Mouse (Mus musculus) left cerebral cortex, postnatal 36 days (tissue): Measurements from ENCODE around the gene Dctn3. TPM values are rescaled to one million over a fixed set of nuclear protein-coding genes. Genes with fewer than 3 reads are reported as not detected.

Experiments used
- DNase-seq, 2 experiments: peaks; one replicate each; pipeline ENCODE4 v3.0.0; 2021 to 2022; ENCODE audit warnings: low spot score in 2 of 2, mixed read lengths in 1 of 2
- intact Hi-C: fragments of 180-260 bp; cut with DNase I; formaldehyde crosslinking; loops from one replicate; pipeline ENCODE4 v1.15.1; 2025
- total RNA-seq, 2 experiments: library from RNA; stranded (reverse); gene quantifications; 2 replicates each; pipeline ENCODE4 v1.2.3; 2021

Dctn3 gene
- total RNA-seq, 2 experiments from 2014 or later: 159 to 187 TPM

DNA sequence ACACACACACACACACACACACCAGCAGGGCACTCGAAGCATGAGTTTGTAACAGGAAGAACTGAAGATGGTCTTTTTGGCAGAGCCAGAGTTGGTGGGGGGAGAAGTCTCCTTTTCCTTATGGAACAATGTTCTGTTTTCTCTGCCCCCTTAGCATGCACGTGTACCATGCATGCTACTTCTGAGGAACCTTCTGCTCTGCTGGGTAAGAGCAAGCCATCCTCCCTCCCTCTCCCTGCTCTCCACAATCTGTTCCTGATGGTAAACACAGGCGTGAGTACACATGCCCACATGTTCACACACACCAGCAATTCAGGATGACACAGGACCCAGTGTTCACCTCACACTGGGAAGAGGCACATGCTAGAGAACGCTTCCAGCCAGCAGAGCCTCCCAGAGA is 41.8 kb downstream of the Dctn3 start:
- intact Hi-C loops: no loop called here
- peak; percentile 33 to 46 for DNase-seq

DNA sequence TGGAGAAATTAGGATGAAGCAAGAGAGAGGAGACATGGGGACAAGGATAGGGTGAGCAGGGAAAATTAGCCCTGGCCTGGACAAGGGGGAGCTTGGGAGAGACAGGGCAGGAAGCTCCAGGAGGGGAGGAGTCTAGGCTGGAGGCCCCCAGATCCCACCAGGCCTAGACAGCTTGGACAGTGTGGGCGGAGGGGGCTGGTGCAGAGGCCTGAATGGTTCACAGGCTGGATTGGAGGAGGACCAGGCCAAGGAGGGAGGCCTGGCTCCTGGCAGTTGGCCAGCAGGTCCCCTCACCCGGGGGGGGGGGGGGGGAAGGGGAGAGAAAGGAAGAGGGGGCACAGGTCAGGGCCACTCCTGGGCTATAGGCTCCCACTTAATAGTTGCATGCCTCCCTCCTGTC is 43.7 kb downstream of the Dctn3 start:
- intact Hi-C loops: no loop called here
- DNase-seq: no peak

DNA sequence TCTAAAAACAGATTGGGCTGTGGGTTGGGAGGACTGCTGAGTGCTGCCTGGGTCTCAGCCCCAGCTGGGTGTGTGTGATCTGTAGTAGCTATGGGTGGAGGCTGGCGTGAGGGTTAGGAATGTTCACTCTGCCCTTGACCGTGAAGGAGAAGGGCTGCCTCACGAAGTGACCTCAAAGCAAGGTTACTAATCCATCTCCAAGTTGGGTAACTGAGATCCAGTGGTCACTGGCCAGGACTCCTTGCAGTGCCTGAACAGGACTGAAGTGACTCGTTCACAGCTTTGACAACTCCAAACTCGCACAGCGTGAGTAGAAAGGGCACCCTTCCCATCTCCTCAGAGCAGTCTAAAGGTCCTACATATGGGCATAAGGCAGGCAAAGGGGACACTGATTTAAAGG is 44.1 kb downstream of the Dctn3 start:
- intact Hi-C loops: no loop called here
- no peak for DNase-seq

DNA sequence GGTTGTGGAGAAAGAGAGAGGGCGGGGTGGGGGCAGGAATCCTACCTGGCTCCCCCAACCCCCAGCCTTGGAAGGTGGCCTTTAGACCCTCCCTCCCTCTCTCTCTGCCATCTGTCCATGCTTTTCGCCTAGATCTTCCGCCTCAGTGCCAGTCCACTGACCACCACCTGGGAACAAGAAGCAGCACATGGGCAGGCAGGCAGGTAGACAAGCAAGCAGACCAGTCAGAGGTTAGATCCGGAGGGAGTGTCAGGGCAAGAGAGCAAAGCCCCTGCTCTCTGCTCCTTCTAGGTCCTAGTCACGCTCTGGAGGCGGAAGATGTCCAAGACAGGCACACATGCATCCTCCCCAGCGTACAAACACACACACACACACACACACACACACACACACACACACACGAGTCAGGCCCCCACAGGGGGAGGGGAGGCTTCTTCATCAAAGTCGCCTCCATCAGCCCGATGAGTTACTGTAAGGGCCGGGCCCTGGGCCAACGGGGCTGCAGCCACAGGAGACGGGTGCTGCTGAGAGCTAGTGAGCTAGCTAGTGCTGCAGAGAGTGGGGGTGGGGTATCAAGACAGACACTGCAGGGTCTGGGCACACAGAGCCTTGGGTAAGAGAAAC is 45.9 kb downstream of the Dctn3 start:
- intact Hi-C loops: no loop called here
- no peak for DNase-seq

DNA sequence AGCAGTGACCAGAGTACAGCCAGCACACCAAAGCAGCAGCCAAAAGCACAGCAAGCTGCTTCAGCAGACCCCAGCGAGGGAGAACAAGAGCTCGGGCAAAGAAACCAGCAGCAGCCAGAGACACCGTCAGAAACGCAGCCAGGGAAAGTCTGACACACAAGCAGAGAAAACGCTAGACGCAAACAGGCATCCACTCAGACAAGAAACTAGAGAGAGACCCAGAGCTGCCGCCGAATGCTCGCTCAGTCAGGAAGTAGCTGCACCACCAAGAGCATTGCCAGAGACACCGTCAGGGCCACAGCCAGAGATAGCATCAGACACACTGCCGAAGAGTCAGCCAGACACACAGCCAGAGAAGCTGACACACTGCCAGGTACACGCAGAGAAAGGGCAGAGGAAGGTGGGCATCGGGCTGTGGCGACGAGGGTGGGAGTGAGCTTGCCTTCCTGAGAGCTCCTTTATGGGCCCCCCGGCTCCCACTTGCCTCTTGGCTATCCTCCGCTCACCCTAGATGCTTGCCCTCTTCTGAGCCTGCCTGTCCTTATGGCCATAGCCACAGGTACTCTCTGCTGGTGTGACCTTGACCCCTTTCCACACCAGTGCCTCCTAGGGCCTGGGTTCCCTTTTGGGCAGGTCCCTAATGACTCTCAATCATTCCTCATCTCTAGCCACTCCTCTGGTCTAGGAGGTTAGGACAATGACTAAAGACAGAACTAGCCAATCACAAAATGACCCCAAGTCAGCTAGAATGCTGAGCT is 46.5 kb downstream of the Dctn3 start:
- no peak for DNase-seq
- intact Hi-C loops: no loop called here

DNA sequence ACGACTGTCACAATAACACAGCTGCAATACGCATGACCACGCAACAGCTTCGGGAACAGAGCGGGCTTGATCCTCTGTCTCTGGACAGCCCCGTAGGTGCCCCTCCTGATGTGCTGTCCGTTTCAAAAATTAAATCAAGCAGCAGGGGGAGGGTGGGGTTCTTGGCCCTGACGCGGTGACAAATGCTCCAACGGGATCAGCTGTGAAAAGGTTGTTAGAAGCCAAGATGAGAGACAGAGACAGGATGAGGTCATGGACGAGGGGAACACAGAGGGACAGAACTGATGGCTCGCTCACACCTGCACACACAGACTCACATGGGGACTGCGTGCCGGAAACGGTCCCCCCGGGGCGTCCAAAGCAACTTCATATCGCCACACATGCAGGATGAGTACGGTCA is 49.8 kb downstream of the Dctn3 start:
- no peak for DNase-seq
- intact Hi-C loops: no loop called here

DNA sequence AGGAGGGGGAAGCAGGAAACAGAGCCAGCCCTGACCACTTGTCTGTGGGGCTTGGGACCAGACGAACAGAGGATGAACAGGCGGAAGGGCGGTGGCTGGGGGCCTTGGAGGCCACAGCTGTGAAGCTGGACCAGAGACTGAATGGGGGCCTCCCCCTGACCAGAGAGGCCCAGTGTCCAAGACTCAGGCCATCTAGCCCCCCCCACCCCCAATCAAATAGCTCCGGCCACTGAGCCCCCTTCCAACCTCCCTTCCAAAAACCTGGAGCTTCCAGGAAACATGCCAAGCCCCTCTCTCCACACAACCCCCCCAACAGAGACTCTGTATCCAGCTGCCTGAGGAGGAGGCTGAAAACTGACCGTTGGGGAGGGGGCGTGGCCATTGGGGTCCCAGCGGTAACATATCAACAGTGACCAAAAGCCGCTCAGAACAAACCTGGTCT is 50.4 kb downstream of the Dctn3 start:
- intact Hi-C loops: no loop called here
- no peak for DNase-seq

DNA sequence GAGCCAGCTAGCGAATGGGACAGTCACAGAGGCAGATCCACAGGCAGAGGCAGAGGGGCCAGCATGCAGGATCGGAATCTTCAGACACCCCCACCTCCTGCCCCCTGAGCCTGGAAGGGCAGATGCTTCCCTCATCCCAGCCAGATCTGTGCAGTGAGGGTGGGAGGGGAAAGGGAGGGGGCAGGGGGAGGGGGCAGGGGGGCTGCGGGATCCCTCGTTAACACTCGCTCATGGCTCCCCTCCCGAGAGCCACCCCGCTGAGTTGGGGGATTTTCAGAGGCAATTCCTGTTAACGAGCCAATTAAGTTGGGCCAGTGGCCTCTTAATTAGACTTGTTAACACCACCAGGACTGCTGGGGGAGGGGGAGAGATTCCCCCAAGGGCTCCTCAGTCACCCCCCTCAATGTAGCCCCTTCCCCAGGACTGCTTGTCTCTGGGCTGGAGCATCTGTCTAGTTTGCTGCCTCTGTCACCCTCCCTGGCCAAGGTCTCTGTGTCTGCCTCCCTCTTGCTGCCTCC is 50.9 kb downstream of the Dctn3 start:
- no peak for DNase-seq
- intact Hi-C loops: no loop called here

DNA sequence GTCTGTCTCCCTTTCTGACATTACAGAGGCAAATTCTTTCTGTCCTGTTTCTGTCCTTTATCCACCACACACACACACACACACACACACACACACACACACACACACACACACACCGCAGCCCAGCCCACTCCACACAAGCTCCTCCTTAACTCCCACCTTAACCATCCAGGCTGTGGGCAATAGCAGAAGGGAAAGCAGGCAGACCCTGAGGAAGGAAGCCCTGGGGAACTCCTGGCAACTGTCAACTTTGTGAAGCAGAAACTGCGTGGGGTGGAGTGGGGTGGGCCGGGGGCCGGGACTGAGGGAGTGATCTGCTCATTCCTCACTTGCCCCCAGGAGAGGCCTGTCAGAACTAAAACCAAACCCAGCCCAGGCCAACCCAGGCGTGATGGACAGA is 51.5 kb downstream of the Dctn3 start:
- no peak for DNase-seq
- intact Hi-C loops: no loop called here

DNA sequence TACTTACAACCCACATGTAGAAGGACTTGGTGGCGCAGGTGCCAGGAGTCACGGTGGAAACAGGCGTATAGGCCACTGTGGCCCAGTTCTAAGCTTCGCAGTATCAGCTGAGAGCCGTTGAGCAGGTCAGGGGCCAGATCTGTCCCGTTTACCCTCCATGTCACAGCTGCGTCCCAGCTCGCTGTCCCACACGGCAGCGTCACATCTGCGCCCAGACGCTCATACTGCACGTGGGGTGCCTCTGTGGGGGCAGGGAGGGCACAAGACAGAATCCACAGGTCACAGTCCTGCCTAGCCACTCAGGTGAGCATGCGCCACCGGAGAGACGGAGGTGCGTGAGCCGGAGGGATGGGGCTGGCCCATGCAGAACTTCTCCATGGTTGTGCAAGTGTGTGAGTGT is 52.1 kb downstream of the Dctn3 start:
- intact Hi-C loops: no loop called here
- no peak for DNase-seq

DNA sequence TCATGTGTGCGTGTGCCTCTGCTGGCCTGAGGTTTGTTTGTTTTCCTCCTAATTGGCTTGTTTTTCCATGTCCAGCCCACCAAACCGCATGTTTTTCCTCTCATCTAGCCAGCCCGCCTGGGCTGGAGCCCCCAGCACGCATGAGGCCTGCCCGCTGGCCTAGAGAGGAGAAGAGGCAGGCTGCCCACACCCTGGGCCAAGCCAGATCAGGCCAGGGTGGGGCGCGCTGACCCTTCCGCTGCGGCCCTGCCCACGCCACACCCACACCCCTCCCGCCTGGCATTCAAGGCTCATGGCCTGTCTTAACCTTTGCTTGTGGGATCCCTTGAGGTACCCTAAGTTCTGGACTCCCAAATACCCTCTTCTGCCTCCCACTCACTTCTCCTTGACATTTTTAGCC is 56.3 kb downstream of the Dctn3 start:
- DNase-seq: no peak
- intact Hi-C loops: no loop called here

DNA sequence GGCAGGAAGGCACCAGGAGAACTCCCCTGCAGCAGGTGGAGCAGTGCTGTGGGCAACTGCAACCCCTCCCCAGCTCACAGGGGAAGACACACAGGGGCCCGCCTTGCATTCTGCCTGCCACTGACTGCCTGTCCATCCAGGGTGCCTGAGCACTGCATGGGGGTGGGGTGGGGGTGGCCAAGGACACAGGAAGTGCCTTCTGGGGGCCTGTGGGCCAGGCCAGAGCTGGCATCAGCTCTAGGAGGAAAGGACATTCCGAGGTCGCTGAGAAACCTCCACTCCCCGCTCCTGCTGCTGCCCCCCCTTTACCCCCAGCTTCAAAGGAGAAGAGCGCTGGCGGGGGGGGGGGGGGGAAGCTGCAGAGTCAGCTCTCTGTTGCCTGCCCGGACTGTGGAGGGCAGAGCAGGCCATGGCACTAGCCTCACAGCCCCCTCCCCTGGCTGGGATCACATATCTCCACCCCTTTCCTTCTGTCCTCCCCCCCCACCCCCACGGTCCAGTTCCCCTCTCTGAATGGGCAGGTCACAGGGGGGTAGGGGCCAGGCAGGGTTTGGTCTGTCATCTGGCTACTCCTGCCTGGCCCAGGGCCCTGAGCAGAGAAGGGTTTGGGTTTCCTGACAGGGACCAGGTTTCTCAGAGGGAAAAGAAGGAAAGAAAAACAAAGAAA is 57.8 kb downstream of the Dctn3 start:
- no peak for DNase-seq
- intact Hi-C loops: no loop called here

Other genes starting within 250 kb of the Dctn3 start
- 10 to 100 TPM; 31.8 to 32.1 TPM for gene AI464131, start 220.1 kb downstream of the Dctn3 start, total RNA-seq
- gene 1110017D15Rik, start 205.8 kb downstream of the Dctn3 start, total RNA-seq: 1 to 10 TPM; 3.4 to 5.9 TPM
- 100 to 1,000 TPM; 194 to 219 TPM for gene Fam219a, start 153.6 kb downstream of the Dctn3 start, total RNA-seq
- gene Dnaic1, start 153.4 kb downstream of the Dctn3 start, total RNA-seq: 1 to 10 TPM; 9.4 to 10.0 TPM
- 10 to 100 TPM; 60.1 to 71.2 TPM for gene Enho, start 82.8 kb downstream of the Dctn3 start, total RNA-seq
- 100 to 1,000 TPM; 106 to 115 TPM for gene Cntfr, start 26.1 kb downstream of the Dctn3 start, total RNA-seq
- gene Il11ra1, start 23.2 kb downstream of the Dctn3 start, total RNA-seq: 10 to 100 TPM; 35.6 to 39.2 TPM
- 10 to 100 TPM; 27.8 to 33.2 TPM for gene Rpp25l, start 9.6 kb downstream of the Dctn3 start, total RNA-seq
- gene Arid3c, start 8.0 kb upstream of the Dctn3 start, total RNA-seq: under 1 TPM in 1 of 2 experiments, not detected in 1; 0.36 TPM
- gene Galt, start 32.1 kb upstream of the Dctn3 start, total RNA-seq: 10 to 100 TPM; 81.0 to 94.7 TPM
- gene Sigmar1, start 33.0 kb upstream of the Dctn3 start, total RNA-seq: 10 to 100 TPM; 54.3 to 57.7 TPM
- gene Ccl27a, start 51.1 kb upstream of the Dctn3 start, total RNA-seq: 100 to 1,000 TPM; 244 to 288 TPM
- not detected for gene Gm21541, start 180.4 kb upstream of the Dctn3 start, total RNA-seq
- 10 to 100 TPM; 52.3 to 67.4 TPM for gene Gm20878, start 218.4 kb upstream of the Dctn3 start, total RNA-seq
- 1 to 10 TPM; 5.1 to 5.6 TPM for gene Fam205a4, start 242.9 kb upstream of the Dctn3 start, total RNA-seq